Mouse (Mus musculus) liver, adult 10 weeks (tissue): ENCODE measurements around the gene Cbx6. TPM values are rescaled to one million over a fixed set of nuclear protein-coding genes. Genes with fewer than 3 reads are reported as not detected.

Source experiments
- polyA plus RNA-seq: library from polyadenylated mRNA; stranded (reverse); fragments of 350-450 nt; fragmentation: Illumina TruSeq; extraction: RNeasy Lipid Tissue Mini Kit (QIAGEN cat#74804); gene quantifications from one replicate; pipeline ENCODE4 v1.2.3, GENCODE M21; 2014; ENCODE audit warnings: low read depth, low replicate concordance

The Cbx6 gene
- 0.53 TPM for polyA plus RNA-seq

GRCm38 (mm10) chr15:79834130-79834880 is at the start of gene Cbx6, which contains the start of gene Npcd:
Gene Cbx6 (minus strand): TSS chr15:79834688.
Gene Npcd (minus strand): TSS chr15:79834237.

GRCm38 (mm10) chr15:79804352-79805071 is 30.0 kb downstream of the Cbx6 start, which contains the start of gene Nptxr:
Gene Nptxr (minus strand): TSS chr15:79804766.

GRCm38 (mm10) chr15:79777749-79778148 is 56.7 kb downstream of the Cbx6 start, which contains the start of gene Dnal4:
Gene Dnal4 (minus strand): TSS chr15:79777849.

Other genes starting within 250 kb of the Cbx6 start
- gene Dmc1, start 229.6 kb downstream of the Cbx6 start, polyA plus RNA-seq = not detected
- gene Fam227a, start 175.7 kb downstream of the Cbx6 start, polyA plus RNA-seq = 0.82 TPM
- 1.2 TPM for gene Cby1, start 175.5 kb downstream of the Cbx6 start, polyA plus RNA-seq
- 134 TPM for gene Tomm22, start 163.8 kb downstream of the Cbx6 start, polyA plus RNA-seq
- 13.7 TPM for gene Josd1, start 146.8 kb downstream of the Cbx6 start, polyA plus RNA-seq
- 1.3 TPM for gene Gtpbp1, start 143.8 kb downstream of the Cbx6 start, polyA plus RNA-seq
- gene Sun2, start 92.2 kb downstream of the Cbx6 start, polyA plus RNA-seq = 5.8 TPM
- 0.90 TPM for gene Dnal4, start 56.8 kb downstream of the Cbx6 start, polyA plus RNA-seq
- gene Nptxr, start 29.9 kb downstream of the Cbx6 start, polyA plus RNA-seq = not detected
- gene Npcd, start 451 bp downstream of the Cbx6 start, polyA plus RNA-seq = not detected
- gene Apobec3, start 57.0 kb upstream of the Cbx6 start, polyA plus RNA-seq = 1.8 TPM
- 0.98 TPM for gene Cbx7, start 136.4 kb upstream of the Cbx6 start, polyA plus RNA-seq
- not detected for gene Pdgfb, start 180.3 kb upstream of the Cbx6 start, polyA plus RNA-seq